Mouse (Mus musculus): Measurements from ENCODE around the gene Ly86. TPM values are rescaled to one million over a fixed set of nuclear protein-coding genes. Genes with fewer than 3 reads are reported as not detected.

Gene Ly86
- polyA plus RNA-seq, 1 experiment from 2014 or later = 15.5 TPM

DNA sequence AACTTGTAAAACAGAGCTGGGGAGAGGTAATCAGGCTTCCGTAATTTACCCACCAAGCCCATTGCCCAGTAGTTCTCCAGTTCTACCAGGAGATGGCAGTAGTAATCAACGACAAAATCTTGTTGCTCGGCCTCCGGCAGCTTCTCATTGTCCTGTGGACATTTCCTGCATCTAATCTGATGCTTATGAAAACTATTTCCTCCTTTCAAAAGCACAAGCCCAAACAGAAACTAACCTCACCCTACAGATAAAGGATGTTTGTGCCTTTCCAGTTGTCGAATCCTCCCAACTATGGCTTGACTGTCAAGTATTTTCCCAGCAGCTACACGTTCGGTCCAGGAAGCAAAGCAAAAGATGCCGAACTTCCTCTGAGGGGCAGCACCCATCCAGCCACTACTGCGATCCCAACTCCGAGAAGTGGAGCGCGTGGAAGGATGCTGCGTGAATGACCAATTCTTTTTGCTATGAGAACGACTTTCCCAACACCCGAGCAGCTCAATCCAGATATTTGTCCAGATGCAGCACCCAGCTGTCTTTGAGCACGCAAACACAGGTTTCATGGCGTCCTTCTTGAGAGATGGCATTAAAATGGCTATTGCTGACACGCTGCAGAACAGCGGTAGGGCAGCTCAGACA, 89.2 kb downstream of the Ly86 start:
- Histone ChIP-seq H3K9me3 (no peaks in the 10 kb centered on the region), H3K36me3 (no peaks in the 10 kb centered on the region), H3K4me3 (peak overlapping the region; percentile 41), H3K9ac (peak overlapping the region; percentile 45), H3K27ac (peak overlapping the region; percentile 92), H3K27me3 (no peaks in the 10 kb centered on the region), H3K4me2 (peak overlapping the region; percentile 73), H3K4me1 (peaks cover 15% of the 10 kb centered on the region; the same call in 1 of the 2 replicates)
- 2% methylated on average over 19 of the region's 19 CpGs for WGBS
- peak; percentile 66 for ATAC-seq (ENCODE audit: borderline replicate concordance, extremely low read depth, low FRiP score, low TSS enrichment)

DNA sequence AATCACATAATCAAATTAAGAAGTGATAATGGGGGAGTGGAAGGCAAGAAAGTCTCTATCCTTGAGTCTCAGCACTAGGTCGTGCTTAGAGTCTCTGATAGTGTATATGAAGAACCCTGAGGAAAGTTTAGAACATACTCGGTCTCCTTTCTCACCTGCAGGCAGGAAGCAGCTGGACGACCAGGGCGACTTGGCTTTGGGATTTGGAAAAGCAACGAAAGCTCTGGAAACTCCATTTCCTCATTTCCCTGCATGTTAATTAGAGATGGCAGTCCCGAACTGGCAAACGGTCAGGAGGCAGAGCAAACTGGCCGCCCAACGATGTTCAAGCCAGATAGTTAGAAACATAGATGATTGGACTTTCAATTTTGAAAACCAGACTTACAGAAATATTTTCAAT, 89.8 kb downstream of the Ly86 start:
- Histone ChIP-seq H3K9me3 (no peaks in the 10 kb centered on the region), H3K4me3 (peak overlapping the region; percentile 41), H3K4me1 (peaks cover 15% of the 10 kb centered on the region; the same call in 1 of the 2 replicates), H3K36me3 (no peaks in the 10 kb centered on the region), H3K9ac (peak overlapping the region; percentile 45; the same call in 1 of the 2 replicates), H3K27me3 (no peaks in the 10 kb centered on the region), H3K27ac (peak overlapping the region; percentile 92), H3K4me2 (peak overlapping the region; percentile 73)
- ATAC-seq (ENCODE audit: borderline replicate concordance, extremely low read depth, low FRiP score, low TSS enrichment) = no peak
- 17% methylated on average over 9 of the region's 9 CpGs for WGBS

DNA sequence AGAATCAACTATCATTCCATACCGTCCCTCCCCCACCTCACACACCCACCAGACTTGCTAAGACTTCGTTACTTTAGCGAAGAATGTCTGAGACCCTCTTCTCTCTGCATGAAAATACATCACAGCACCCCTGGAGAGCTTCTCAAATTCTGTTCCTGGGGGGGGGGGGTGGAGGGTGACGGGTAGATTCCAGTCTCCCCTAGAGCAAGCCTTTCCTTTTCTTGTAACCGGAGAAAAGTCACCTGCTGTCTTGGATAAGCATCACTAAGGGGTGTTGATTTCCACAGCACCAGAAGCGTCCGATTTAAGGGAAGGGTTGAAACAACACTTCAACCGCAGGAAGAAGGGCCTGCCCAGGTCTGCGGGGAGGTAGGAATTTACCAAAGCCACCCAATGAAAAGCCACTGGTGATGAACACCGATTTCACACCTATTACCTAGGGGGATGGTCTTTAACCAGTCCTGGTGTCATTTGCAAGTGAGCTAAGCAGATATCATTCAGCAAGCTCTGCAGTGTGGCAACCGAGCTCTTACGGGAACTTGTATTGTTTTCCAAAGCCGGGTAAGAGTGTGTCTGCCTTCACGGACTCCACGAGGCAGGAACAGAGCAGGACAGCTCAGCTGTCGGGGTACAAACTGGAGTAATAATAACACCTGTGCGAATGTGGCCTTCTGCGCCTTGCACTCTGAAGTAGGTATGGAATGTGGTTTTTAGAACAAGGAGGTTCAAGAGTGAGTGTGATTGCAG, 91.4 kb downstream of the Ly86 start:
- Histone ChIP-seq H3K9ac (no peak overlapping the region), H3K27ac (no peak overlapping the region), H3K4me1 (peaks cover 30% of the 10 kb centered on the region), H3K4me3 (no peak overlapping the region), H3K4me2 (no peak overlapping the region), H3K27me3 (no peaks in the 10 kb centered on the region), H3K9me3 (no peaks in the 10 kb centered on the region), H3K36me3 (no peaks in the 10 kb centered on the region)
- WGBS = 24% methylated on average over 18 of the region's 18 CpGs
- ATAC-seq (ENCODE audit: borderline replicate concordance, extremely low read depth, low FRiP score, low TSS enrichment) = no peak

DNA sequence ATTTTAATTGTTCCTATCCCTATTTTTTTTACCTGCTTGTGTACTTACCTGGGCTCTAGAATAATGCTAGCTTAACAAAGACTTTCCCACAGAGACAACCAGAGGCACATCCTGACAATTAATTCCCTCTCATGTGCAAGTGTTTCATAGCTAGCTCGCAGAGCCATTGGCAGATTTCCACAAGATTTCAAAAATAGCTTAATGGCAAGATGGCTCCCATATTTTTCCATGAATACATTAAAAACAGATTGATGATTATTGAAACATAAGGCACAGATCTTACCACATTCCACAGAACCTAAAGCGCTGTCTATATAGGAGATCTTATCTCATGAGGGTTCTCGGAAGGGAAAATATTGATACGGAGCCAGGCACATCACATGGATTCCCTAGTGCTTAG, 93.8 kb downstream of the Ly86 start:
- Histone ChIP-seq H3K27me3 (no peaks in the 10 kb centered on the region), H3K27ac (no peak overlapping the region), H3K4me1 (peaks cover 47% of the 10 kb centered on the region), H3K4me2 (no peak overlapping the region), H3K36me3 (no peaks in the 10 kb centered on the region), H3K9me3 (no peaks in the 10 kb centered on the region), H3K4me3 (no peak overlapping the region), H3K9ac (no peak overlapping the region)
- ATAC-seq (ENCODE audit: borderline replicate concordance, extremely low read depth, low FRiP score, low TSS enrichment) = no peak
- WGBS = 74% methylated on average over 4 of the region's 4 CpGs

DNA sequence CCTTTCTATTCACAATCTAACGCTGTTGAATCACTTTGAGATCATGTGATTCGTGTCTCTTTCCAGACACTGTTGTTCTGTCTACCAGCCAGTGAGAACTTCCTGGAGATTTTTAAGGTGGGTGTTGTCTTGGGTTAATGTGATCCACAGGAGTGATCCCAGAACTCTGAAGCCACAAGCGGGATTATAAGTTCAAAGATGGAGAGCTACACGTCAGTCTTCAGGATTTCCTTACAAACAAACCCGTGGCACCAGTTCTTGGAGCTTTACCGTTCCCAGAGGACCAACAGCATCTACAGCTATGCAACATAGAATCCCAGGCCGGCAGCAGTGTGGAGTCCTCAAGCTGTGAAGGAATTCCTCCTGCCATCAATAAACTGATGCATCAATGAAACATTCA, 94.5 kb downstream of the Ly86 start:
- H3K36me3 ChIP-seq = no peaks in the 10 kb centered on the region
- no peaks in the 10 kb centered on the region for H3K27me3 ChIP-seq
- WGBS = 63% methylated on average over 7 of the region's 7 CpGs
- H3K27ac ChIP-seq = no peak overlapping the region
- H3K4me1 ChIP-seq = peaks cover 43% of the 10 kb centered on the region
- H3K4me3 ChIP-seq = no peak overlapping the region
- no peak for ATAC-seq (ENCODE audit: borderline replicate concordance, extremely low read depth, low FRiP score, low TSS enrichment)
- no peak overlapping the region for H3K4me2 ChIP-seq
- H3K9me3 ChIP-seq = no peaks in the 10 kb centered on the region
- no peak overlapping the region for H3K9ac ChIP-seq

DNA sequence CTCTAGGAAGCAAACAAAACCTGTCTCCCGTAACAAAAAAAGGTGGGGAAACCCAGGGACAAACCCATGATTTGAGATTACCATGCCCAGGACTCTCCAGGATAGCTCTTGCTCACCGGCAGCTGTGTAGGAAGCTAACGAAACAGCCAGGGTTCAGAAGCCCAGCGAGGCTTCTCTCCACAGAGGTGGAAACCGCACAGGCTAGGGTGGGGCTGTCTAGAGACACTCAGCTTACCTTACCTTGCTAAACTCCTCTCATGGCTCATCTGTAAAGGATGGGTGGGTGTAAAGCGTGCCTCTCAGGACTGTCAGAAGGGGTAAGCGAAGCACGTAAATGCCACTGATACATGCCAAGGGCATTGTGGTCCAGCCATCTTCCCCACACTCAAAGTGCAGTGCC, 94.9 kb downstream of the Ly86 start:
- WGBS = 77% methylated on average over 8 of the region's 8 CpGs
- no peaks in the 10 kb centered on the region for H3K36me3 ChIP-seq
- ATAC-seq (ENCODE audit: borderline replicate concordance, extremely low read depth, low FRiP score, low TSS enrichment) = no peak
- H3K27me3 ChIP-seq = no peaks in the 10 kb centered on the region
- H3K4me3 ChIP-seq = no peak overlapping the region
- peak overlapping the region; percentile 75; the same call in 1 of the 2 replicates for H3K27ac ChIP-seq
- no peaks in the 10 kb centered on the region for H3K9me3 ChIP-seq
- H3K9ac ChIP-seq = no peak overlapping the region
- H3K4me2 ChIP-seq = no peak overlapping the region
- peaks cover 39% of the 10 kb centered on the region for H3K4me1 ChIP-seq

DNA sequence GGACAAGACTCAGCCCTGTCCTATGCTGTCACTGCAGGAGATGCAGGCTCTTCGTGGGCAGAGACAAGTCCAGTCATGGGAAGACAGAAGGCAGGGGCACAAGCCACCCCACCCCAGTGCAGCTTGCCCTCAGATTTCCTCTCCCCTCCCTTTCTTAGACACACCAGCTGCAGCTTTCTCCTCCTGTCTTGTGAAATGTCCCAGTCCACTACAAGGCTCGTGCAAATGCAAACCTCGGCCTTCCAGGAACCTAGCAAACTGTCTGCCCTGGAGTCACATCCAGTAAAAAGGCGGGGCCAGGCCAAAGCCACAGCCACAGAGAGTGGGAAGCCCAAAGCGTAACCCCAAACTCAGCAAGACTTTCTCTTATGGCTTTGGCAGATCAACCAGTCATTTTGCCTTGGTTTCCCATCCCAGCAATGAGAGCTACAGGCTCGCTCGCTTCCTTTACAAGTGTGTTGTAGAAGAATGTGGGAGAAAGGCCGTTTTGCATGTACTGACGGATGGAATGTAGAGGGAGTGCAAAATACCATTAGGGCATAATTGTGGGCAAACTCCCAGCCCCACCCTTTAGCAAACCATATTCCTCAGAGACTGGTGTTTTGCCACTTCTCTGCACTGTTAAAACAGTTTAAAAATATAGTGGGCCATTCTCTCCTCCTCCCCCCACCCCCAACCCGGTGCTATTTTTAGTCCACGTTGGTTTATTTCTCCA, 95.7 kb downstream of the Ly86 start:
- Histone ChIP-seq H3K27me3 (no peaks in the 10 kb centered on the region), H3K36me3 (no peaks in the 10 kb centered on the region), H3K27ac (peak overlapping the region; percentile 75), H3K9me3 (no peaks in the 10 kb centered on the region), H3K4me3 (no peak overlapping the region), H3K4me1 (peaks cover 38% of the 10 kb centered on the region), H3K4me2 (no peak overlapping the region), H3K9ac (no peak overlapping the region)
- 43% methylated on average over 11 of the region's 11 CpGs for WGBS
- ATAC-seq (ENCODE audit: borderline replicate concordance, extremely low read depth, low FRiP score, low TSS enrichment) = no peak

DNA sequence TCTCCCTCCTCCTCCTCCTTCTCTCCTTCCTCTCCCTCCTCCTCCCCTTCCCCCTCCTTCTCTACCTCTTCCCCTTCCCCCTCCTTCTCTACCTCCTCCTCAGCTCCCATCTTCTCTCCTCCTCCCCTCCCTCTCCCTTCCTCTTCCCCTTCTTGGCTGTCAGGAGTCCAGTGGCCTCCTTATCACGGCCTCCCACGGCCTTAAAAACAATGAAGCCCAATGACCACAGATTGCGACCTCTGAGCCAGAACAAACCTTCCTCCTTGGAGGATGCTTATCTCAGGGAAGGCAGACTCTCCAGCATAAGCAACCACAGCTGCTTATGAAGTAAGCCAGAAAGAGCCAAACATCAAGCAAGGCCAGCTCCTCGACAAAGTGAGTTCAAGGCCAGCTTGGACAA, 97.0 kb downstream of the Ly86 start:
- peak overlapping the region; percentile 67 for H3K27ac ChIP-seq
- no peaks in the 10 kb centered on the region for H3K36me3 ChIP-seq

DNA sequence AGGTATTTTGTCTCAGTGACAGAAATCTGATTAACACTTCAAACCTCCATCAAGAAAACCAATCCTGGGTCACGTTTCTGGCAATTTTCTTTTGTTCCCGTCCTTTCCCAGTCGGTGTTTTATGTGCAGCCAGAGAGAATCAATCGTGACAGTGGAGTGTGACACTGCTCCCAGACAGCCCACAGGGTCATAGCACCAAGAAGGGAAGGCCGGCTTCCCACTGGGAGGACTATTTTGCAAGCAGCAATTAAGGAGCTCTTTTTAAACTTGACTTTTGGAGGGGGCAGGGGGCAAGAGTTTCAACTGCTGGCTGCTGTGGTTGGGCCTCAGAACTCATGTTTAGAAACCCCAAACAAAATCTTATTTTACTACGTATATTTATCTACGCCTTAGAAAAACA, 97.5 kb downstream of the Ly86 start:
- peak; percentile 66; the same call in 1 of the 2 replicates for ATAC-seq (ENCODE audit: borderline replicate concordance, extremely low read depth, low FRiP score, low TSS enrichment)
- H3K4me2 ChIP-seq = no peak overlapping the region
- 31% methylated on average over 7 of the region's 7 CpGs for WGBS
- no peaks in the 10 kb centered on the region for H3K27me3 ChIP-seq
- H3K9me3 ChIP-seq = no peaks in the 10 kb centered on the region
- H3K4me3 ChIP-seq = no peak overlapping the region
- H3K9ac ChIP-seq = no peak overlapping the region
- peaks cover 32% of the 10 kb centered on the region for H3K4me1 ChIP-seq
- H3K36me3 ChIP-seq = no peaks in the 10 kb centered on the region
- H3K27ac ChIP-seq = peak overlapping the region; percentile 67

More for the DNA sequence above, 97.0 kb downstream of the Ly86 start:
- Histone ChIP-seq H3K27me3 (no peaks in the 10 kb centered on the region), H3K4me1 (peaks cover 32% of the 10 kb centered on the region), H3K4me3 (no peak overlapping the region), H3K9me3 (no peaks in the 10 kb centered on the region), H3K4me2 (no peak overlapping the region), H3K9ac (no peak overlapping the region)
- WGBS = 24% methylated on average over 4 of the region's 4 CpGs
- ATAC-seq (ENCODE audit: borderline replicate concordance, extremely low read depth, low FRiP score, low TSS enrichment) = no peak

DNA sequence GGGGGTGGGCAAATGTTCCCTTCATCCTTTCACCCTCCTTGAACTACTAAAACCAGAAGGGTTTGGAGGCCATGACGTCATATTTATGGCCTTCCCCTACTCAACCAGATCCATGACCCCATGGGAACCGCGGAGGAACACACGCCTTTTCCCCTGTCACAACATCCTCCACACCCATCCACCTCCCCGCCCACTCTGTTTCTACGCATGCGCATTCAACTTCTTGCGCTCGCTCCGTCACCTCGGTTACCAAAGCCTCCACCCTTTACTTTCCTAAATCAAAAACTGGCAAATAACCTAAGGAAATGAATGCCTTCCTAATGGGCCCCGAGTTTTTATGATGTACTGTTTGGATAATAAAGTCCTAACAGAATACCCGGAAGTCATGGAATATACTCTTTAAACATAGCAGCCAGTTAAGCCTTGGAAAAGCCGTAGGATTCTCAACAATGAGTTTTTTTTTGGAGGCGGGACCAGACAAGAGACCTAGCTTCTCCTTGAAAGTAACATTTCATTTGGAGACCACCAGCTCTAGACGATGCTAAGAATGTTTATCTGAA, 101.8 kb downstream of the Ly86 start:
- no peaks in the 10 kb centered on the region for H3K27me3 ChIP-seq
- H3K9ac ChIP-seq = no peak overlapping the region
- peaks cover 21% of the 10 kb centered on the region for H3K4me1 ChIP-seq
- H3K36me3 ChIP-seq = no peaks in the 10 kb centered on the region
- no peak overlapping the region for H3K4me2 ChIP-seq
- no peak overlapping the region for H3K4me3 ChIP-seq
- no peaks in the 10 kb centered on the region for H3K9me3 ChIP-seq
- H3K27ac ChIP-seq = peak overlapping the region; percentile 66
- no peak for ATAC-seq (ENCODE audit: borderline replicate concordance, extremely low read depth, low FRiP score, low TSS enrichment)
- 76% methylated on average over 16 of the region's 16 CpGs for WGBS

DNA sequence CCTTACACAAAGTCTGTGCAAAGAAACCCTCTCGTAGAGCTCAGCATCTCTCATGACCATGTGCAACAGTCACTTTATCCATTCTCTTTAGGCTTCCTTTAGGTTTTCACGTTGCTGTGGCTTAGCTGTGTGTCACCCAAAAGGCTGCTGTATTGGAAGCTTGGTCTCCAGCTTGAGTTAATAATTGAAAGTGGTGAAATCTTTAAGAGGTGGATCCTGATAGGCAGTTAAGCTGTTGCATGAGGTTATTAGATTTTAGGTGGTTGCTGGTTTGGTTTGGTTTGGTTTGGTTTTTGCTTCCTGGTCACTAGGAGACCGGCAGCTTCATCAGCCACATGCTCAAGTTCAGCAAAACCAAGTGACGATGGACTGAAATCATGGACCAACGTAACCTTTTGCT, 106.0 kb downstream of the Ly86 start:
- 78% methylated on average over 5 of the region's 5 CpGs for WGBS
- Histone ChIP-seq H3K27me3 (no peaks in the 10 kb centered on the region), H3K27ac (peak overlapping the region; percentile 95), H3K4me2 (no peak overlapping the region), H3K9ac (no peak overlapping the region), H3K36me3 (no peaks in the 10 kb centered on the region), H3K9me3 (no peaks in the 10 kb centered on the region), H3K4me3 (no peak overlapping the region), H3K4me1 (peaks cover 45% of the 10 kb centered on the region)
- no peak for ATAC-seq (ENCODE audit: borderline replicate concordance, extremely low read depth, low FRiP score, low TSS enrichment)

All from lung, embryonic 15.5 days (tissue).